Mouse (Mus musculus) spleen, adult 2 months (tissue): ENCODE measurements around the gene Gm5788.
"Not testable (repeated sequence)": the region's sequence is repeated elsewhere in the genome, so short reads cannot be mapped to it uniquely, and the experiment has no call there.

Experiments used
- CTCF ChIP-seq: fragments of 200-500 bp; IDR thresholded peaks from 2 replicates; pipeline ENCODE4 v1.5.1; 2011; ENCODE audit warnings: mild to moderate bottlenecking, inconsistent platforms; ENCODE audit not compliant: insufficient read depth, insufficient read length, insufficient replicate concordance; ENCODE audit errors: extremely low read depth
- POLR2A ChIP-seq: fragments of 200-500 bp; IDR thresholded peaks from 2 replicates; pipeline ENCODE4 v1.6.1; 2011; ENCODE audit warnings: low read depth, low read length, inconsistent platforms

DNA sequence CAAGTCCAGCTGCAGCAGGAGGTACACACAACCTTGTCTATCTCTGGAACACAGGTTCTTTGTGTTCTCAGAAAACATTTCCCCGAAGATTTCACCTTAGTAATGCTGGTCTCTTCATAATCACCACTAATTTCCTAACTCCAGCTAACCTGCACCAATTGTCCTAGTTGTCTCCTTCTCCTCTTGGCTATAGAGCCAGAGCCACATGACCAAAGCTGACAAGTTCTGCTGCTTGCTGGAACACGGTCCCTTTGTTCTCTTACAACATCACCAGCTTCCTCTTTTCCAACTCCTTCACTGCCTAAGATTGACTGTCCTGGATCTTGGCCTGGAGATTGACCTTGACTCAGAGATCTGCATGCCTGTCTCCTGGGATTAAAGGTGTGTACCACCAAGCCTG lies 5.8 kb upstream of the Gm5788 start:
- TF ChIP-seq CTCF, POLR2A: not testable (repeated sequence)
